Mouse (Mus musculus): ENCODE data around the gene Nuak1. TPM values are rescaled to one million over a fixed set of nuclear protein-coding genes. Genes with fewer than 3 reads are reported as not detected.
"Not testable (repeated sequence)": the region's sequence is repeated elsewhere in the genome, so short reads cannot be mapped to it uniquely, and the experiment has no call there.

Gene Nuak1
- 2.3 and 2.4 TPM in 2 replicates for polyA plus RNA-seq (2015; fragmentation: Nextera tagmentation; extraction: Ambion mirVana)

- under 1% methylated on average over 66 of the region's 94 CpGs for WGBS
- TF ChIP-seq CTCF (IDR thresholded peaks at IDR 0.05; ENCODE audit: low read depth) = peak; percentile 18; the same call in 1 of the 2 replicates
- Histone ChIP-seq H3K36me3 (ENCODE audit: insufficient read depth, low read length) (no peaks in the 10 kb centered on the region), H3K9ac (ENCODE audit: low read depth, low read length) (peak within 1 kb of the TSS; percentile 97), H3K4me1 (replicated peaks; ENCODE audit: insufficient read depth, low read length) (peaks cover 30% of the 10 kb centered on the region), H3K27ac (peak within 1 kb of the TSS; percentile 96), H3K4me3 (replicated peaks; ENCODE audit: low read depth, low read length) (peak within 1 kb of the TSS; percentile 86), H3K9me3 (replicated peaks; ENCODE audit: low read length) (no peaks in the 10 kb centered on the region), H3K27me3 (ENCODE audit: insufficient read depth, low read length) (no peaks in the 10 kb centered on the region), H3K4me2 (ENCODE audit: low read length) (peak within 1 kb of the TSS; percentile 92)
- ATAC-seq (replicated peaks; ENCODE audit: low FRiP score, low read depth) (peak; percentile 84), DNase-seq (ENCODE audit: low spot score) (peak; percentile 96)
Measured at GRCm38 (mm10) chr10:84440541-84441433, at the start of gene Nuak1. Gene Nuak1, minus strand, starts transcription at chr10:84440597.

- no peak for TF ChIP-seq CTCF (IDR thresholded peaks at IDR 0.05; ENCODE audit: low read depth)
- Histone ChIP-seq H3K4me3 (replicated peaks; ENCODE audit: low read depth, low read length) (no peak overlapping the region), H3K4me2 (ENCODE audit: low read length) (no peak overlapping the region), H3K4me1 (replicated peaks; ENCODE audit: insufficient read depth, low read length) (no peaks in the 10 kb centered on the region), H3K36me3 (ENCODE audit: insufficient read depth, low read length) (no peaks in the 10 kb centered on the region), H3K9ac (ENCODE audit: low read depth, low read length) (no peak overlapping the region), H3K27me3 (ENCODE audit: insufficient read depth, low read length) (no peaks in the 10 kb centered on the region), H3K27ac (no peak overlapping the region), H3K9me3 (replicated peaks; ENCODE audit: low read length) (no peaks in the 10 kb centered on the region)
- ATAC-seq (replicated peaks; ENCODE audit: low FRiP score, low read depth) (0 out of 2 replicates have a peak, but pooled peaks have one; percentile 21), DNase-seq (ENCODE audit: low spot score) (no peak)
- 73% methylated on average over 5 of the region's 5 CpGs for WGBS
Measured at GRCm38 (mm10) chr10:84490115-84490514, 49.7 kb upstream of the Nuak1 start.

- Histone ChIP-seq H3K4me2 (ENCODE audit: low read length) (no peak overlapping the region), H3K4me3 (replicated peaks; ENCODE audit: low read depth, low read length) (no peak overlapping the region), H3K4me1 (replicated peaks; ENCODE audit: insufficient read depth, low read length) (peaks cover 5% of the 10 kb centered on the region; the same call in 1 of the 2 replicates), H3K9ac (ENCODE audit: low read depth, low read length) (no peak overlapping the region), H3K27ac (no peak overlapping the region), H3K36me3 (ENCODE audit: insufficient read depth, low read length) (no peaks in the 10 kb centered on the region), H3K27me3 (ENCODE audit: insufficient read depth, low read length) (no peaks in the 10 kb centered on the region), H3K9me3 (replicated peaks; ENCODE audit: low read length) (no peaks in the 10 kb centered on the region)
- 37% methylated on average over 6 of the region's 6 CpGs for WGBS
- TF ChIP-seq CTCF (IDR thresholded peaks at IDR 0.05; ENCODE audit: low read depth) = peak; percentile 73
- peak; percentile 79 for DNase-seq (ENCODE audit: low spot score)
- no peak; the same call in 1 of the 2 replicates for ATAC-seq (replicated peaks; ENCODE audit: low FRiP score, low read depth)
Measured at GRCm38 (mm10) chr10:84488315-84488714, 47.9 kb upstream of the Nuak1 start.

GRCm38 (mm10) chr10:84484661-84485060 lies 44.3 kb upstream of the Nuak1 start:
- Histone ChIP-seq H3K9me3 (replicated peaks; ENCODE audit: low read length) (no peaks in the 10 kb centered on the region), H3K4me1 (replicated peaks; ENCODE audit: insufficient read depth, low read length) (peaks cover 20% of the 10 kb centered on the region), H3K9ac (ENCODE audit: low read depth, low read length) (no peak overlapping the region), H3K27me3 (ENCODE audit: insufficient read depth, low read length) (no peaks in the 10 kb centered on the region), H3K4me2 (ENCODE audit: low read length) (no peak overlapping the region), H3K27ac (0 out of 2 replicates have a peak overlapping the region, but pooled peaks have one; percentile 25), H3K4me3 (replicated peaks; ENCODE audit: low read depth, low read length) (no peak overlapping the region), H3K36me3 (ENCODE audit: insufficient read depth, low read length) (no peaks in the 10 kb centered on the region)
- WGBS = 40% methylated on average over 1 of the region's 1 CpGs
- ATAC-seq (replicated peaks; ENCODE audit: low FRiP score, low read depth) (no peak), DNase-seq (ENCODE audit: low spot score) (no peak)
- no peak for TF ChIP-seq CTCF (IDR thresholded peaks at IDR 0.05; ENCODE audit: low read depth)

- Histone ChIP-seq H3K4me2 (ENCODE audit: low read length) (no peak overlapping the region), H3K27ac (peak overlapping the region; percentile 6; the same call in 1 of the 2 replicates), H3K9me3 (replicated peaks; ENCODE audit: low read length) (no peaks in the 10 kb centered on the region), H3K9ac (ENCODE audit: low read depth, low read length) (no peak overlapping the region), H3K4me1 (replicated peaks; ENCODE audit: insufficient read depth, low read length) (peaks cover 24% of the 10 kb centered on the region), H3K36me3 (ENCODE audit: insufficient read depth, low read length) (no peaks in the 10 kb centered on the region), H3K4me3 (replicated peaks; ENCODE audit: low read depth, low read length) (no peak overlapping the region), H3K27me3 (ENCODE audit: insufficient read depth, low read length) (no peaks in the 10 kb centered on the region)
- ATAC-seq (replicated peaks; ENCODE audit: low FRiP score, low read depth) (no peak; the same call in 1 of the 2 replicates), DNase-seq (ENCODE audit: low spot score) (no peak)
- TF ChIP-seq CTCF (IDR thresholded peaks at IDR 0.05; ENCODE audit: low read depth) = no peak
- 77% methylated on average over 3 of the region's 3 CpGs for WGBS
Measured at GRCm38 (mm10) chr10:84483553-84483952, 43.2 kb upstream of the Nuak1 start.

- no peak for TF ChIP-seq CTCF (IDR thresholded peaks at IDR 0.05; ENCODE audit: low read depth)
- H3K36me3 ChIP-seq (ENCODE audit: insufficient read depth, low read length) = no peaks in the 10 kb centered on the region
- H3K27ac ChIP-seq = no peak overlapping the region
- ATAC-seq (replicated peaks; ENCODE audit: low FRiP score, low read depth) (no peak), DNase-seq (ENCODE audit: low spot score) (no peak)
- no peaks in the 10 kb centered on the region for H3K27me3 ChIP-seq (ENCODE audit: insufficient read depth, low read length)
- H3K9ac ChIP-seq (ENCODE audit: low read depth, low read length) = no peak overlapping the region
- H3K4me2 ChIP-seq (ENCODE audit: low read length) = no peak overlapping the region
- peaks cover 24% of the 10 kb centered on the region for H3K4me1 ChIP-seq (replicated peaks; ENCODE audit: insufficient read depth, low read length)
- no peak overlapping the region for H3K4me3 ChIP-seq (replicated peaks; ENCODE audit: low read depth, low read length)
- WGBS = 93% methylated on average over 2 of the region's 2 CpGs
- H3K9me3 ChIP-seq (replicated peaks; ENCODE audit: low read length) = no peaks in the 10 kb centered on the region
Measured at GRCm38 (mm10) chr10:84483069-84483468, 42.7 kb upstream of the Nuak1 start.

- H3K9me3 ChIP-seq (replicated peaks; ENCODE audit: low read length); H3K4me3 ChIP-seq (replicated peaks; ENCODE audit: low read depth, low read length); H3K36me3 ChIP-seq (ENCODE audit: insufficient read depth, low read length); DNase-seq (ENCODE audit: low spot score); H3K27ac ChIP-seq; ATAC-seq (replicated peaks; ENCODE audit: low FRiP score, low read depth); H3K4me2 ChIP-seq (ENCODE audit: low read length); H3K27me3 ChIP-seq (ENCODE audit: insufficient read depth, low read length); H3K9ac ChIP-seq (ENCODE audit: low read depth, low read length): not testable (repeated sequence)
- WGBS = 87% methylated on average over 15 of the region's 15 CpGs
- peaks cover 29% of the 10 kb centered on the region for H3K4me1 ChIP-seq (replicated peaks; ENCODE audit: insufficient read depth, low read length)
Measured at GRCm38 (mm10) chr10:84482418-84482817, 42.0 kb upstream of the Nuak1 start.
